Mouse (Mus musculus): Measurements from ENCODE around the gene Aqp9.

The Aqp9 gene

GRCm38 (mm10) chr9:71066491-71066890, 102.0 kb downstream of the Aqp9 start:
- in situ Hi-C loops (cut with MboI, MseI), result no loop called here

- in situ Hi-C loops (cut with MboI, MseI), result no loop called here
Observed at GRCm38 (mm10) chr9:71065343-71065875, 103.1 kb downstream of the Aqp9 start.

DNA sequence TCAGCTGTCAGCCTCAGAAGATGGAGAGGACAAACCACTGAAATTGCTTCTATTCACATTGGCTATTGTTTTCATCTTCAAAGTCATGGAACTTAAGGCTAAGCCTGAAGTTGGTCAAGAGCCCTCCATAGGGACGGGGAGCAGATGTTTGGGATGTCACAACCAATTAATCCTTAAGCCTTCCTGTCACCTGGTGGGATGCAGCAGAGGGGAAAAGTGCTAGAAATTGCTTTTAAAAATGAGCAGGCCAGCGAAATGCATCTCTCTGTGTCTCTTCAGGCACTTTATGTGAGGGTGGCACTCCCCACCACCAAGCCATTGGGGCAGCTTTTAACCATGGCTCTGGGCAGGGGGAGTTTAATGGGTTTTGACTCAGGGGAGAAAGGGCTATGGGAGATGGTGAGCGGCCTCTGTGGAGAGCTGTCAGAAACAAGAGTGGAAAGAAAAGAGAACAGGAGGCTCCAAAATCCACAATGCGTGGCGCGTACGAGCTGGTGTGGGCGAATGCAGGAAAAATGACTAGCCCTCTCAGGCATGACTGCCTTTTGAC, 104.1 kb downstream of the Aqp9 start:
- in situ Hi-C loops (cut with MboI, MseI), result no loop called here

DNA sequence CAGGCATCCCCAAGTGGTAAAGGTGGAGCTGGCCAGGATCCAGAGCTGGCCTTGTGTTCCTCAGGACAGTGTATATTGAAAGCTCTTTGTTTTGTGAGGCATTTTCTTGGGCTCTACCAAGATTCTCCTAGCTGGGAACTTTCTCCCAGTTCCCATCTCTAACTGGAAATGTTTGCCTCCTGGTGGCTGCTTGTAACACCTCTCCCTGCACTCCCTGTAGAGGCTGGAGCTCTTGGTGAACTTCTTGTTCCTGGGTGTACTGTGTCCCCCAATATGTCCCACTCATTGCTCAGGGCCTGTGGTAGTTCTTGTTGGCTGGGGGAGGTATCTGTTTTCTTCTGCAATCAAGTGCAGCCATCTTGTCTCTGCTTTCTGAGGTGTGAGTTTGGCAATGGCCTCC, 104.9 kb downstream of the Aqp9 start:
- in situ Hi-C loops (cut with MboI, MseI), result no loop called here

DNA sequence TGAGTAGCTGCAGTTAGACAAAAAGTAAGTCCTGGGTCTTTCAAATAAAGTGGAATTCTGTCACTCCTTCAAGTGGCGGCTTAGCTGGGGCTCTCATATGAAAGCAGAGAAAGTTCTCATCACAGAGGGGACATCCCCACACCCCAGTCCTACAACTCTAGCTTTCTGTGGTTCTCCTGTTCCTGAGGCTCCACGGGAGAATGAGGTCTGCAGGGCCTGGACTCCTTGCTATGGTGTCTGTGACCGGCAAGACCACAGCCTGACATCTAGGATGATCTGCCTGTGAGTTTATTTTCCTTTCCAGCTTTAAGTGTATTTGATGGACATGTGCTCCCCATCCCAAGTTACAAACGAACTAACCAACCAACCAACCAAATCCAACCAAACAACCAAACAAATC, 105.5 kb downstream of the Aqp9 start:
- in situ Hi-C loops (cut with MboI, MseI), result no loop called here

- in situ Hi-C loops (cut with MboI, MseI), result no loop called here
Observed at GRCm38 (mm10) chr9:71062301-71062700, 106.2 kb downstream of the Aqp9 start.
